Mouse (Mus musculus) midbrain, embryonic 14.5 days (tissue): ENCODE measurements around the gene Bola2. TPM values are rescaled to one million over a fixed set of nuclear protein-coding genes. Genes with fewer than 3 reads are reported as not detected.

ENCODE experiments used
- polyA plus RNA-seq: library from polyadenylated mRNA; unstranded; fragments of >200 nt; fragmentation: Nextera tagmentation; extraction: Ambion mirVana; gene quantifications from 2 replicates; pipeline ENCODE4 v1.2.1, GENCODE M21; 2014

Gene Bola2
- polyA plus RNA-seq, 1 experiment from 2014 or later = 128 TPM

Other genes starting within 250 kb of the Bola2 start
- 0.39 TPM in 1 of 2 replicates, not detected in the other for gene Atp2a1, start 232.3 kb upstream of the Bola2 start, polyA plus RNA-seq
- gene Sh2b1, start 220.0 kb upstream of the Bola2 start, polyA plus RNA-seq = 67.5 and 73.1 TPM in 2 replicates
- gene Tufm, start 208.0 kb upstream of the Bola2 start, polyA plus RNA-seq = 118 and 135 TPM in 2 replicates
- gene Atxn2l, start 192.0 kb upstream of the Bola2 start, polyA plus RNA-seq = 51.8 and 73.2 TPM in 2 replicates
- gene Eif3c, start 129.0 kb upstream of the Bola2 start, polyA plus RNA-seq = 171 and 174 TPM in 2 replicates
- 0.28 and 0.55 TPM in 2 replicates for gene Apobr, start 110.5 kb upstream of the Bola2 start, polyA plus RNA-seq
- 26.5 and 27.7 TPM in 2 replicates for gene Cln3, start 109.6 kb upstream of the Bola2 start, polyA plus RNA-seq
- gene Il27, start 100.5 kb upstream of the Bola2 start, polyA plus RNA-seq = not detected in 2 replicates
- gene Nupr1, start 64.5 kb upstream of the Bola2 start, polyA plus RNA-seq = 0.84 and 5.8 TPM in 2 replicates
- gene Sgf29, start 46.1 kb upstream of the Bola2 start, polyA plus RNA-seq = 64.6 and 71.3 TPM in 2 replicates
- 0.38 and 2.6 TPM in 2 replicates for gene Sult1a1, start 19.0 kb upstream of the Bola2 start, polyA plus RNA-seq
- gene Slx1b, start 383 bp downstream of the Bola2 start, polyA plus RNA-seq = 10.6 and 13.7 TPM in 2 replicates
- 95.0 and 115 TPM in 2 replicates for gene Coro1a, start 12.4 kb downstream of the Bola2 start, polyA plus RNA-seq
- 78.4 and 110 TPM in 2 replicates for gene Mapk3, start 64.2 kb downstream of the Bola2 start, polyA plus RNA-seq
- 2.0 and 3.4 TPM in 2 replicates for gene Gdpd3, start 70.9 kb downstream of the Bola2 start, polyA plus RNA-seq
- 218 and 255 TPM in 2 replicates for gene Ypel3, start 81.6 kb downstream of the Bola2 start, polyA plus RNA-seq
- gene Tbx6, start 86.1 kb downstream of the Bola2 start, polyA plus RNA-seq = 0.22 and 0.24 TPM in 2 replicates
- gene Ppp4c, start 97.1 kb downstream of the Bola2 start, polyA plus RNA-seq = 210 and 212 TPM in 2 replicates
- gene Fam57b, start 102.3 kb downstream of the Bola2 start, polyA plus RNA-seq = 51.6 and 72.4 TPM in 2 replicates
- gene 4930451I11Rik, start 136.2 kb downstream of the Bola2 start, polyA plus RNA-seq = not detected in 2 replicates
- gene Doc2a, start 152.0 kb downstream of the Bola2 start, polyA plus RNA-seq = 9.7 and 15.3 TPM in 2 replicates
- gene Hirip3, start 166.6 kb downstream of the Bola2 start, polyA plus RNA-seq = 8.0 and 12.8 TPM in 2 replicates
- 93.5 and 95.8 TPM in 2 replicates for gene Ino80e, start 167.0 kb downstream of the Bola2 start, polyA plus RNA-seq
- 39.0 and 39.5 TPM in 2 replicates for gene Taok2, start 189.3 kb downstream of the Bola2 start, polyA plus RNA-seq
- 29.2 and 34.9 TPM in 2 replicates for gene Tmem219, start 227.5 kb downstream of the Bola2 start, polyA plus RNA-seq
- 98.6 and 106 TPM in 2 replicates for gene Kctd13, start 233.5 kb downstream of the Bola2 start, polyA plus RNA-seq